Mouse (Mus musculus) adrenal gland, adult 8-10 months (tissue): Measurements from ENCODE around the gene Ctnnbl1. TPM values are rescaled to one million over a fixed set of nuclear protein-coding genes. Genes with fewer than 3 reads are reported as not detected.

Experiments
- DNase-seq: peaks from one replicate; pipeline ENCODE4 v3.0.0; 2022
- total RNA-seq, 4 experiments: library from RNA; stranded (reverse); gene quantifications; 2 replicates each; pipeline ENCODE4 v1.2.4; 2022

Gene Ctnnbl1
- total RNA-seq, 4 experiments from 2014 or later: 16.6 to 28.6 (median 21.0) TPM

GRCm38 (mm10) chr2:157793851-157794332 is 56.7 kb downstream of the Ctnnbl1 start:
- no peak for DNase-seq

GRCm38 (mm10) chr2:157795627-157796423 is 58.6 kb downstream of the Ctnnbl1 start:
- DNase-seq: no peak

- DNase-seq: no peak
These were observed 62.3 kb downstream of the Ctnnbl1 start for GRCm38 (mm10) chr2:157799533-157799932.

GRCm38 (mm10) chr2:157800288-157800687 is 63.1 kb downstream of the Ctnnbl1 start:
- no peak for DNase-seq

- DNase-seq: no peak
These were observed 63.7 kb downstream of the Ctnnbl1 start for GRCm38 (mm10) chr2:157800746-157801501.

- no peak for DNase-seq
These were observed 64.5 kb downstream of the Ctnnbl1 start for GRCm38 (mm10) chr2:157801505-157802357.

GRCm38 (mm10) chr2:157802666-157803065 is 65.5 kb downstream of the Ctnnbl1 start:
- DNase-seq: no peak

GRCm38 (mm10) chr2:157804388-157804787 is 67.2 kb downstream of the Ctnnbl1 start:
- no peak for DNase-seq

- DNase-seq: no peak
These were observed 67.9 kb downstream of the Ctnnbl1 start for GRCm38 (mm10) chr2:157805091-157805490.

- no peak for DNase-seq
These were observed 69.9 kb downstream of the Ctnnbl1 start for GRCm38 (mm10) chr2:157807076-157807475.

GRCm38 (mm10) chr2:157807621-157808367 is 70.6 kb downstream of the Ctnnbl1 start:
- peak; percentile 7 for DNase-seq

- DNase-seq: no peak
These were observed 71.2 kb downstream of the Ctnnbl1 start for GRCm38 (mm10) chr2:157808368-157808923.

- DNase-seq: no peak
These were observed 72.1 kb downstream of the Ctnnbl1 start for GRCm38 (mm10) chr2:157809341-157809740.

- no peak for DNase-seq
These were observed 73.5 kb downstream of the Ctnnbl1 start for GRCm38 (mm10) chr2:157810749-157811148.

- no peak for DNase-seq
These were observed 75.9 kb downstream of the Ctnnbl1 start for GRCm38 (mm10) chr2:157813121-157813520.

GRCm38 (mm10) chr2:157814116-157814964 is 77.1 kb downstream of the Ctnnbl1 start:
- no peak for DNase-seq

- no peak for DNase-seq
These were observed 77.7 kb downstream of the Ctnnbl1 start for GRCm38 (mm10) chr2:157814965-157815283.

- DNase-seq: no peak
These were observed 80.5 kb downstream of the Ctnnbl1 start for GRCm38 (mm10) chr2:157817672-157818071.

GRCm38 (mm10) chr2:157818576-157819320 is 81.5 kb downstream of the Ctnnbl1 start:
- DNase-seq: peak; percentile 39

- no peak for DNase-seq
These were observed 82.2 kb downstream of the Ctnnbl1 start for GRCm38 (mm10) chr2:157819401-157819800.
